Mouse (Mus musculus) embryonic fibroblast, embryonic 13.5 days (primary cell): Measurements from ENCODE around the gene Rgcc.

ENCODE experiments used
- CTCF ChIP-seq: IDR thresholded peaks from 2 replicates; pipeline ENCODE4 v1.5.1; 2011; ENCODE audit warnings: mild to moderate bottlenecking, control low read depth, low read length, moderate library complexity, borderline replicate concordance; ENCODE audit not compliant: insufficient read depth
- POLR2A ChIP-seq: IDR thresholded peaks from 2 replicates; pipeline ENCODE4 v1.6.1; 2011; ENCODE audit warnings: low read depth, mild to moderate bottlenecking, control low read depth, low read length, moderate library complexity

DNA sequence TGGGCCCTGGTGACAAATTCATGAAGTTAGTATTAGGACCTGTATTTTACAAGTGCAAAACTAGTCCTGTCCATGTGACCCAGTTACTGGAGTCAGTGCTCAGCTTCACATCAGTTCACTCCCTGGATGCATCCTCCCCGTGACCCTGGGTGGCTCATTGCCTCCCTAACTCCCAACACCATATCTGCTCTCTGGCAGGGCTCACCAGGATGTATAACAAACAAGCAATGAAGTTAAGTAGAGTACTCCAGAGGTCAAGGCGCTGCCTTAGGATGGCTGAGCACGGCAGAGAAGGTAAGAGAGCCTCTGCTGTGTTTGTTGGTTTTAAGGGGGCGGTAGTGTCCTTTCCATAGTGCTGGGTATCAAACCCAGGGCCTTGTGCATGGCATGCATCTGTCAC lies 7.7 kb upstream of the Rgcc start:
- TF ChIP-seq POLR2A (no peak), CTCF (no peak)
